Mouse (Mus musculus) hindbrain, embryonic 13.5 days (tissue): ENCODE measurements around the gene Txndc16. TPM values are rescaled to one million over a fixed set of nuclear protein-coding genes. Genes with fewer than 3 reads are reported as not detected.

Experiments
- ATAC-seq: fragments of 200-750 bp; cut with Nextera tagmentation; 2 replicates; pipeline ENCODE4 v1.8.0; 2017; ENCODE audit warnings: moderate TSS enrichment; ENCODE audit not compliant: low FRiP score
- H3K27ac ChIP-seq: fragments of 300-500 bp; sonication (generic); 2 replicates; pipeline ENCODE4 v1.5.1; 2015; ENCODE audit warnings: inconsistent platforms, mild to moderate bottlenecking, moderate library complexity
- H3K27me3 ChIP-seq: fragments of 300-500 bp; sonication (generic); 2 replicates; pipeline ENCODE4 v1.6.1; 2015; ENCODE audit warnings: mild to moderate bottlenecking, inconsistent platforms
- H3K36me3 ChIP-seq: fragments of 300-500 bp; sonication (generic); 2 replicates; pipeline ENCODE4 v1.6.1; 2015; ENCODE audit warnings: mild to moderate bottlenecking, inconsistent platforms
- H3K4me1 ChIP-seq: fragments of 300-500 bp; sonication (generic); replicated peaks from 2 replicates; pipeline ENCODE4 v1.6.1; 2015; ENCODE audit warnings: inconsistent platforms
- H3K4me2 ChIP-seq: fragments of 300-500 bp; sonication (generic); 2 replicates; pipeline ENCODE4 v1.6.1; 2015; ENCODE audit warnings: inconsistent platforms, mild to moderate bottlenecking, moderate library complexity
- H3K4me3 ChIP-seq: fragments of 300-500 bp; sonication (generic); 2 replicates; pipeline ENCODE4 v1.5.1; 2015; ENCODE audit warnings: mild to moderate bottlenecking, inconsistent platforms
- H3K9ac ChIP-seq: fragments of 300-500 bp; sonication (generic); 2 replicates; pipeline ENCODE4 v1.6.1; 2015; ENCODE audit warnings: mild to moderate bottlenecking, inconsistent platforms
- H3K9me3 ChIP-seq: fragments of 300-500 bp; sonication (generic); 2 replicates; pipeline ENCODE4 v1.6.1; 2016; ENCODE audit warnings: inconsistent platforms
- WGBS: fragments of 180-500 bp; shearing (Covaris S2); methylation state at CpG from one replicate; pipeline ENCODE4 v1.1.7; 2015; 5-methylcytosine and 5-hydroxymethylcytosine counted together
- polyA plus RNA-seq: library from polyadenylated mRNA; unstranded; fragments of >200 nt; fragmentation: Nextera tagmentation; extraction: Ambion mirVana; gene quantifications from 2 replicates; pipeline ENCODE4 v1.2.1, GENCODE M21; 2015

The Txndc16 gene
- polyA plus RNA-seq, 1 experiment from 2014 or later: 33.8 TPM

- Histone ChIP-seq H3K9ac (no peak overlapping the region), H3K4me3 (no peak overlapping the region), H3K4me2 (no peak overlapping the region), H3K9me3 (no peaks in the 10 kb centered on the region), H3K4me1 (no peaks in the 10 kb centered on the region), H3K36me3 (peaks cover 36% of the 10 kb centered on the region), H3K27me3 (no peaks in the 10 kb centered on the region), H3K27ac (no peak overlapping the region)
- no peak for ATAC-seq
These were observed 19.5 kb downstream of the Txndc16 start for GRCm38 (mm10) chr14:45200607-45201006.

- Histone ChIP-seq H3K9me3 (peaks cover 4% of the 10 kb centered on the region; the same call in 1 of the 2 replicates), H3K27me3 (no peaks in the 10 kb centered on the region), H3K9ac (no peak overlapping the region), H3K4me3 (no peak overlapping the region), H3K36me3 (peaks cover 13% of the 10 kb centered on the region), H3K27ac (no peak overlapping the region), H3K4me2 (no peak overlapping the region), H3K4me1 (no peaks in the 10 kb centered on the region)
- 85% methylated on average over 2 of the region's 2 CpGs for WGBS
- no peak for ATAC-seq
These were observed 29.1 kb downstream of the Txndc16 start for GRCm38 (mm10) chr14:45190999-45191398.

- H3K4me1 ChIP-seq: no peaks in the 10 kb centered on the region
- no peak for ATAC-seq
- H3K4me3 ChIP-seq: no peak overlapping the region
- H3K9me3 ChIP-seq: no peaks in the 10 kb centered on the region
- peaks cover 21% of the 10 kb centered on the region for H3K36me3 ChIP-seq
- no peak overlapping the region for H3K4me2 ChIP-seq
- no peaks in the 10 kb centered on the region for H3K27me3 ChIP-seq
- H3K27ac ChIP-seq: no peak overlapping the region
- 94% methylated on average over 4 of the region's 4 CpGs for WGBS
- H3K9ac ChIP-seq: no peak overlapping the region
These were observed 38.5 kb downstream of the Txndc16 start for GRCm38 (mm10) chr14:45181611-45182010.

- no peak overlapping the region for H3K4me3 ChIP-seq
- H3K9ac ChIP-seq: no peak overlapping the region
- H3K4me2 ChIP-seq: no peak overlapping the region
- peaks cover 21% of the 10 kb centered on the region for H3K36me3 ChIP-seq
- no peak overlapping the region for H3K27ac ChIP-seq
- 91% methylated on average over 2 of the region's 2 CpGs for WGBS
- H3K4me1 ChIP-seq: no peaks in the 10 kb centered on the region
- ATAC-seq: no peak
- H3K27me3 ChIP-seq: no peaks in the 10 kb centered on the region
- H3K9me3 ChIP-seq: no peaks in the 10 kb centered on the region
These were observed 40.5 kb downstream of the Txndc16 start for GRCm38 (mm10) chr14:45179606-45180005.

- 80% methylated on average over 2 of the region's 2 CpGs for WGBS
- H3K4me2 ChIP-seq: no peak overlapping the region
- no peak overlapping the region for H3K9ac ChIP-seq
- ATAC-seq: no peak
- no peaks in the 10 kb centered on the region for H3K9me3 ChIP-seq
- H3K4me1 ChIP-seq: no peaks in the 10 kb centered on the region
- H3K27me3 ChIP-seq: no peaks in the 10 kb centered on the region
- H3K4me3 ChIP-seq: no peak overlapping the region
- peaks cover 21% of the 10 kb centered on the region for H3K36me3 ChIP-seq
- no peak overlapping the region for H3K27ac ChIP-seq
These were observed 40.9 kb downstream of the Txndc16 start for GRCm38 (mm10) chr14:45179186-45179585.

GRCm38 (mm10) chr14:45175012-45175740, 45.0 kb downstream of the Txndc16 start:
- Histone ChIP-seq H3K27me3 (no peaks in the 10 kb centered on the region), H3K4me1 (no peaks in the 10 kb centered on the region), H3K9me3 (no peaks in the 10 kb centered on the region), H3K4me3 (no peak overlapping the region), H3K4me2 (no peak overlapping the region), H3K9ac (no peak overlapping the region), H3K36me3 (no peaks in the 10 kb centered on the region), H3K27ac (no peak overlapping the region)
- 69% methylated on average over 14 of the region's 14 CpGs for WGBS
- ATAC-seq: no peak

- Histone ChIP-seq H3K36me3 (no peaks in the 10 kb centered on the region; the same call in 1 of the 2 replicates), H3K27me3 (no peaks in the 10 kb centered on the region), H3K4me2 (no peak overlapping the region), H3K9ac (no peak overlapping the region), H3K4me1 (no peaks in the 10 kb centered on the region), H3K27ac (no peak overlapping the region), H3K4me3 (no peak overlapping the region), H3K9me3 (no peaks in the 10 kb centered on the region)
- no peak for ATAC-seq
- 96% methylated on average over 5 of the region's 5 CpGs for WGBS
These were observed 47.9 kb downstream of the Txndc16 start for GRCm38 (mm10) chr14:45172260-45172659.

GRCm38 (mm10) chr14:45167366-45167765, 52.8 kb downstream of the Txndc16 start:
- Histone ChIP-seq H3K36me3 (peaks cover 12% of the 10 kb centered on the region), H3K9me3 (no peaks in the 10 kb centered on the region), H3K4me1 (no peaks in the 10 kb centered on the region), H3K4me3 (no peak overlapping the region), H3K27ac (no peak overlapping the region), H3K9ac (no peak overlapping the region), H3K4me2 (no peak overlapping the region), H3K27me3 (no peaks in the 10 kb centered on the region)
- 85% methylated on average over 8 of the region's 8 CpGs for WGBS
- ATAC-seq: no peak

- Histone ChIP-seq H3K9ac (0 out of 2 replicates have a peak overlapping the region, but pooled peaks have one; percentile 5), H3K36me3 (peaks cover 4% of the 10 kb centered on the region; the same call in 1 of the 2 replicates), H3K27ac (no peak overlapping the region), H3K4me1 (no peaks in the 10 kb centered on the region), H3K4me2 (no peak overlapping the region), H3K27me3 (no peaks in the 10 kb centered on the region), H3K9me3 (no peaks in the 10 kb centered on the region), H3K4me3 (no peak overlapping the region)
- ATAC-seq: no peak
- 87% methylated on average over 4 of the region's 4 CpGs for WGBS
These were observed 64.5 kb downstream of the Txndc16 start for GRCm38 (mm10) chr14:45155511-45156173.

- Histone ChIP-seq H3K9ac (no peak overlapping the region), H3K27ac (no peak overlapping the region), H3K4me3 (no peak overlapping the region), H3K27me3 (no peaks in the 10 kb centered on the region), H3K9me3 (no peaks in the 10 kb centered on the region), H3K36me3 (peaks cover 4% of the 10 kb centered on the region; the same call in 1 of the 2 replicates), H3K4me1 (no peaks in the 10 kb centered on the region), H3K4me2 (no peak overlapping the region)
- WGBS: 87% methylated on average over 2 of the region's 2 CpGs
- ATAC-seq: no peak
These were observed 66.9 kb downstream of the Txndc16 start for GRCm38 (mm10) chr14:45153258-45153657.

- no peaks in the 10 kb centered on the region for H3K9me3 ChIP-seq
- no peaks in the 10 kb centered on the region for H3K27me3 ChIP-seq
- H3K27ac ChIP-seq: no peak overlapping the region
- H3K9ac ChIP-seq: no peak overlapping the region
- peaks cover 11% of the 10 kb centered on the region for H3K36me3 ChIP-seq
- no peak overlapping the region for H3K4me3 ChIP-seq
- 64% methylated on average over 4 of the region's 4 CpGs for WGBS
- H3K4me2 ChIP-seq: no peak overlapping the region
- peak; percentile 46; the same call in 1 of the 2 replicates for ATAC-seq
- no peaks in the 10 kb centered on the region for H3K4me1 ChIP-seq
These were observed 77.6 kb downstream of the Txndc16 start for GRCm38 (mm10) chr14:45142511-45142910.

GRCm38 (mm10) chr14:45140344-45141080, 79.6 kb downstream of the Txndc16 start:
- Histone ChIP-seq H3K9me3 (no peaks in the 10 kb centered on the region), H3K36me3 (peaks cover 15% of the 10 kb centered on the region), H3K4me1 (peaks cover 4% of the 10 kb centered on the region; the same call in 1 of the 2 replicates), H3K4me2 (no peak overlapping the region), H3K4me3 (no peak overlapping the region), H3K9ac (no peak overlapping the region), H3K27ac (no peak overlapping the region), H3K27me3 (no peaks in the 10 kb centered on the region)
- WGBS: 77% methylated on average over 17 of the region's 17 CpGs
- ATAC-seq: no peak
